Mouse (Mus musculus) heart, embryonic 16.5 days (tissue): ENCODE data around the gene Tmem239. TPM values are rescaled to one million over a fixed set of nuclear protein-coding genes. Genes with fewer than 3 reads are reported as not detected.

Source experiments
- ATAC-seq: fragments of 200-750 bp; cut with Nextera tagmentation; replicated peaks from 2 replicates; pipeline ENCODE4 v1.8.0; 2017; ENCODE audit warnings: moderate number of reproducible peaks; ENCODE audit not compliant: insufficient read depth, low FRiP score; ENCODE audit errors: extremely low read depth
- H3K27ac ChIP-seq: fragments of 300-500 bp; sonication (generic); 2 replicates; pipeline ENCODE4 v1.5.1; 2014; ENCODE audit warnings: mild to moderate bottlenecking, low read length, control low read depth, moderate library complexity
- H3K27me3 ChIP-seq: fragments of 300-500 bp; sonication (generic); 2 replicates; pipeline ENCODE4 v1.6.1; 2014; ENCODE audit warnings: low read length, mixed read lengths; ENCODE audit not compliant: control insufficient read depth, insufficient read depth
- H3K36me3 ChIP-seq: fragments of 300-500 bp; sonication (generic); 2 replicates; pipeline ENCODE4 v1.6.1; 2014; ENCODE audit not compliant: control insufficient read depth, insufficient read depth
- H3K4me1 ChIP-seq: fragments of 300-500 bp; sonication (generic); 2 replicates; pipeline ENCODE4 v1.6.1; 2014; ENCODE audit warnings: low read length, mixed read lengths; ENCODE audit not compliant: control insufficient read depth, insufficient read depth
- H3K4me2 ChIP-seq: fragments of 300-500 bp; sonication (generic); 2 replicates; pipeline ENCODE4 v1.6.1; 2014; ENCODE audit warnings: low read depth, mild to moderate bottlenecking, control low read depth, low read length
- H3K4me3 ChIP-seq: fragments of 300-500 bp; sonication (generic); 2 replicates; pipeline ENCODE4 v1.5.1; 2014; ENCODE audit warnings: mild to moderate bottlenecking, control low read depth, low read length
- H3K9ac ChIP-seq: fragments of 300-500 bp; sonication (generic); 2 replicates; pipeline ENCODE4 v1.6.1; 2014; ENCODE audit warnings: low read length, control low read depth
- H3K9me3 ChIP-seq: fragments of 300-500 bp; sonication (generic); replicated peaks from 2 replicates; pipeline ENCODE4 v1.6.1; 2016; ENCODE audit warnings: low read length; ENCODE audit not compliant: control insufficient read depth
- WGBS: fragments of 180-500 bp; shearing (Covaris S2); extraction: QIAGEN DNeasy Blood & Tissue Kit; methylation state at CpG from one replicate; pipeline ENCODE4 v1.1.7; 2014; 5-methylcytosine and 5-hydroxymethylcytosine counted together
- polyA plus RNA-seq: library from polyadenylated mRNA; unstranded; fragments of >200 nt; fragmentation: Nextera tagmentation; extraction: Ambion mirVana; gene quantifications from 2 replicates; pipeline ENCODE4 v1.2.1, GENCODE M21; 2015

The Tmem239 gene
- polyA plus RNA-seq, 1 experiment from 2014 or later = not detected

DNA sequence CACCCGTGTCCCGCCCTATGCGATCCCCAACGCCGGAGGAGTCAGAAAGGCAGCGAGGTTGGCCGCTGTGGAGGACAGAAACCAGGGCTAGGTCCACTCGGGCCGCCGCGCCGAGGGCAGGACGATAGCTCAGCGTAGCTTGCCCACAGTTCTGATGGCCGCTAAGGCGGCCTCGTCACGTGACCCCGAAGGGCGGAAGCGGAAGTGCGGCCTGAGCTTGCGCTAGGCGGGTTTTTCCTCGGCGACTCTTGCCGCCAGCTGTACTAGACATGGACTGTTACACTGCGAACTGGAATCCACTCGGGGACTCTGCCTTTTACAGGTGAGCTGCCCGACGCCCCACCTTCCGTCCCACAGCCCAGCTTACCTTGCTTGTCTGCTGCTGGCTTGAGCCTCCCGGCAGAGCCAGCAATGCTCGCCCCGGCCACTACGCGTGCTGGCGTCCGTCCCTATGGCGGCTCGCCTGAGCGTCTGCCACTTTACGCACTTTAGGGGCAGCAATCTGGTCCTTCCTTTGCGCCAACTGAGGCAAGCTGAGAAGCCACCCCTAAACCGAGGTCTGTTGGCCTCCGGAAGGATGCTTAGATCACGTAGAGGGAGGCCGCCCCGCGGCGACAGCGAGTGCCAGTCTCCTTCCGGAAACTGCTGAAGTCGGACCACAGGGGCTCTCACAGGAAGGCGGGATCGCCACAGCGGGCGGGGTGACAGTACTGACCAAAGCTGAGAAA, 18.0 kb downstream of the Tmem239 start, which contains the start of the genes Vps16 and Pced1a:
Gene Vps16, plus strand, starts transcription at position 214 of the 728 bp plus-strand sequence.
Gene Pced1a, minus strand, starts transcription at position 576 of the 728 bp plus-strand sequence.
- ATAC-seq = peak; percentile 94
- H3K27me3 ChIP-seq = no peaks in the 10 kb centered on the region
- peak within 1 kb of the TSS; percentile 92 for H3K9ac ChIP-seq
- peak within 1 kb of the TSS; percentile 96 for H3K4me3 ChIP-seq
- no peaks in the 10 kb centered on the region for H3K9me3 ChIP-seq
- WGBS = under 1% methylated on average over 58 of the region's 58 CpGs
- H3K4me2 ChIP-seq = peak within 1 kb of the TSS; percentile 81
- H3K4me1 ChIP-seq = peaks cover 13% of the 10 kb centered on the region
- peak within 1 kb of the TSS; percentile 90 for H3K27ac ChIP-seq
- peaks cover 2% of the 10 kb centered on the region; the same call in 1 of the 2 replicates for H3K36me3 ChIP-seq

DNA sequence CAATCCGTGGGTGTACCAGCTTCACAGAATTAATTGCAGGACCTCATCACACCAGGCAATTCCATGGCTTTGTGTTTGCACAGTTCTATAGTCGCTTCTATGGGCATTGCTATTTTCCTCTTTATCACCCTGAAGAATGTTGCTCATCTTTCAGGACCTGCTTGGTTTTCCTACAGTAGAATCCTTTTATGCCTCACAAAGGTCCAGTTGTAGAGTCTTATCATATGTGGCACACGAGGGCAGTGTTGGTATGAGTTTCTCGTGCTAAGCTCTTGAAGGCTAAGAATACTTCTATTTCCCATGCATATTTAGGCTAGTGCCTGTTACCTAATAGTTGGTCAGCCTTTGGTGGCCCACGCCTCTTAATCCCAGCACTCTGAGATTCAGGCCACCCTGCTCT, 18.8 kb downstream of the Tmem239 start:
- Histone ChIP-seq H3K4me2 (peak overlapping the region; percentile 81), H3K36me3 (peaks cover 2% of the 10 kb centered on the region; the same call in 1 of the 2 replicates), H3K9me3 (no peaks in the 10 kb centered on the region), H3K27ac (peak overlapping the region; percentile 90), H3K4me3 (peak overlapping the region; percentile 96), H3K4me1 (peaks cover 15% of the 10 kb centered on the region), H3K9ac (peak overlapping the region; percentile 92), H3K27me3 (no peaks in the 10 kb centered on the region)
- WGBS = 28% methylated on average over 5 of the region's 5 CpGs
- ATAC-seq = no peak

DNA sequence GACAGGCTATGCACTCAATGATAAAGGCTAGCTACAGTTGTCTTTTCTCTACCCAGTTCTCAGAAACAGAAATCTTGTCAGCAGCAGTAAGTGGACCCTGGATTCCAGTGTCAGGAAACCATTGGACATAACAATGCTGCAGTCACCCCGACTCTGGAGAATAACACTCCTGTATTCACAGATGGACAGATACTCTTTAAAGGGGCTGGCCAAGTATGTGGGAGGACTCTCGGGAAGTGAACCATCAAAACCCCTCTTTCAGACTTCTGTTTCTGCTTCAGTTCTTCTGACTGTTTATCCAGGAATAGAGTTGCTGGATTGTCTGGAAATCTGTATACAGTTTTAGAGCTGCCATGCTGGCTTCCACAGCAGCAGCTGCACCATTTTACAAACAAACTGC, 23.6 kb downstream of the Tmem239 start:
- Histone ChIP-seq H3K4me3 (no peak overlapping the region), H3K4me2 (no peak overlapping the region), H3K27ac (no peak overlapping the region), H3K36me3 (peaks cover 6% of the 10 kb centered on the region; the same call in 1 of the 2 replicates), H3K4me1 (peaks cover 16% of the 10 kb centered on the region), H3K27me3 (no peaks in the 10 kb centered on the region), H3K9ac (no peak overlapping the region), H3K9me3 (no peaks in the 10 kb centered on the region)
- 44% methylated on average over 2 of the region's 2 CpGs for whole genome bisulfite sequencing
- ATAC-seq = no peak

DNA sequence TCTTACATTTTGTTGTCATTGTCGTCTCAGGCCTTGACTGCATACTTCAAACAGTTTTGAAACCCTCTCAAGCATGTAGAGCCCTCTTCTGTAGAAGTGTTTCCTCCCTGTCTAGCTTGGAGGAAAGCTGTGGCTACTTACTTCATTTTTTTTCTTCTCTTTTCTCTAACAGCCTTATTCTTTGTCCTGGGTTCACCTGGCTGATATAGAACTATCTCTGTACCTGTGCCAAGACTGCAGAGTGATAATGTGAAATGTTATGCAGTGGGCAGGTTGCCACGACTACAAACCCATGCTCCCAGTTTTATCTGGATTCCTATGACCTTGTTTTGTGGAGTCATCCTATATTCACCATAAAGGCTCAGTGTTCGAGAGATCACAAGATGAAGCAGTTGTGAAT, 24.2 kb downstream of the Tmem239 start:
- no peak overlapping the region for H3K4me3 ChIP-seq
- no peak overlapping the region for H3K4me2 ChIP-seq
- ATAC-seq = no peak
- H3K4me1 ChIP-seq = peaks cover 10% of the 10 kb centered on the region
- WGBS = 55% methylated on average over 3 of the region's 3 CpGs
- H3K9ac ChIP-seq = no peak overlapping the region; the same call in 1 of the 2 replicates
- H3K36me3 ChIP-seq = peaks cover 6% of the 10 kb centered on the region; the same call in 1 of the 2 replicates
- no peaks in the 10 kb centered on the region for H3K27me3 ChIP-seq
- no peak overlapping the region for H3K27ac ChIP-seq
- H3K9me3 ChIP-seq = no peaks in the 10 kb centered on the region

GRCm38 (mm10) chr2:130432157-130432556, 25.9 kb downstream of the Tmem239 start:
- Histone ChIP-seq H3K36me3 (peaks cover 6% of the 10 kb centered on the region; the same call in 1 of the 2 replicates), H3K9me3 (no peaks in the 10 kb centered on the region), H3K9ac (no peak overlapping the region), H3K27ac (no peak overlapping the region), H3K4me1 (peaks cover 9% of the 10 kb centered on the region; the same call in 1 of the 2 replicates), H3K4me3 (no peak overlapping the region), H3K4me2 (no peak overlapping the region), H3K27me3 (no peaks in the 10 kb centered on the region)
- no peak for ATAC-seq
- 74% methylated on average over 3 of the region's 3 CpGs for WGBS

- H3K36me3 ChIP-seq = peaks cover 6% of the 10 kb centered on the region; the same call in 1 of the 2 replicates
- no peak overlapping the region for H3K9ac ChIP-seq
- no peak; the same call in 1 of the 2 replicates for ATAC-seq
- H3K27ac ChIP-seq = no peak overlapping the region
- 24% methylated on average over 4 of the region's 4 CpGs for WGBS
- H3K4me1 ChIP-seq = peaks cover 9% of the 10 kb centered on the region; the same call in 1 of the 2 replicates
- H3K4me3 ChIP-seq = no peak overlapping the region
- H3K27me3 ChIP-seq = no peaks in the 10 kb centered on the region
- H3K9me3 ChIP-seq = no peaks in the 10 kb centered on the region
- H3K4me2 ChIP-seq = no peak overlapping the region
Observed at GRCm38 (mm10) chr2:130433152-130433551, 26.9 kb downstream of the Tmem239 start.

- H3K4me3 ChIP-seq = no peak overlapping the region
- H3K9me3 ChIP-seq = no peaks in the 10 kb centered on the region
- H3K36me3 ChIP-seq = peaks cover 32% of the 10 kb centered on the region
- H3K4me2 ChIP-seq = no peak overlapping the region
- no peak for ATAC-seq
- no peaks in the 10 kb centered on the region for H3K27me3 ChIP-seq
- 95% methylated on average over 1 of the region's 1 CpGs for WGBS
- no peak overlapping the region for H3K27ac ChIP-seq
- no peaks in the 10 kb centered on the region for H3K4me1 ChIP-seq
- H3K9ac ChIP-seq = no peak overlapping the region
Observed at GRCm38 (mm10) chr2:130436769-130437168, 30.5 kb downstream of the Tmem239 start.

GRCm38 (mm10) chr2:130438861-130439260, 32.6 kb downstream of the Tmem239 start:
- Histone ChIP-seq H3K9ac (no peak overlapping the region), H3K4me3 (no peak overlapping the region), H3K9me3 (no peaks in the 10 kb centered on the region), H3K36me3 (peaks cover 45% of the 10 kb centered on the region), H3K4me2 (no peak overlapping the region), H3K27ac (no peak overlapping the region), H3K4me1 (no peaks in the 10 kb centered on the region), H3K27me3 (no peaks in the 10 kb centered on the region)
- WGBS = 84% methylated on average over 3 of the region's 3 CpGs
- no peak for ATAC-seq

DNA sequence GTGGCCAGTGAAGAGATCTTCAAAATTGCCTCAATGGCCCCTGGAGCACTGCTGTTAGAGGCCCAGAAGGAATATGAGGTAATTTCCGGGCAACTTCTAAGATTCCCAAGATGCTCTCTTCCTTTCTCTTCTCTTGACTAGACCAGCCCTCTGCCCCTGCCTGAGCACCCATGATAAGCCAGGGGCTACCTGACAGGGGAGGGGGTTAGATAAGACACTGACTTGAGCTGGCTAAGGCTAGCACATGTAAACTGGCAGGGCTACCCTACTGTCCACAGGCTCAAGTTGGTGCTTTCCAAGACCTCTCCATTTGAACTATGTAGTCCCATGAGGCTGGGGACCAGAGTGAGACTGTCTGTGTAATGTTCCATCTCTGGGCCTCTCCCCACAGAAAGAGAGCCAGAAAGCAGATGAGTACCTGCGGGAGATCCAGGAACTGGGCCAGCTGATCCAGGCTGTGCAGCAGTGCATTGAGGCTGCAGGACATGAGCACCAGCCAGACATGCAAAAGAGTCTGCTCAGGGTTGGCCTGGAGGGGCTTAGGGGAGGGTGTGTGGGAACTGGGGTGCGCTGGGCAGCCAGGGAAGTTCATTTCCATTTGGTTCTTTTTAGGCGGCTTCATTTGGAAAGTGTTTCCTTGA, 33.7 kb downstream of the Tmem239 start:
- ATAC-seq = no peak
- no peak overlapping the region for H3K9ac ChIP-seq
- 87% methylated on average over 4 of the region's 4 CpGs for WGBS
- H3K9me3 ChIP-seq = no peaks in the 10 kb centered on the region
- H3K4me3 ChIP-seq = no peak overlapping the region
- no peaks in the 10 kb centered on the region for H3K27me3 ChIP-seq
- no peaks in the 10 kb centered on the region for H3K4me1 ChIP-seq
- peaks cover 48% of the 10 kb centered on the region for H3K36me3 ChIP-seq
- no peak overlapping the region for H3K4me2 ChIP-seq
- H3K27ac ChIP-seq = no peak overlapping the region
